Mouse (Mus musculus) retina, embryonic 14.5 days (tissue): Measurements from ENCODE around the gene Mrpl4.
"Not testable (repeated sequence)": the region's sequence is repeated elsewhere in the genome, so short reads cannot be mapped to it uniquely, and the experiment has no call there.

Experiments
- DNase-seq: peaks from one replicate; pipeline ENCODE4 v3.0.0-alpha.2; 2015; ENCODE audit warnings: low spot score

Mrpl4 gene

DNA sequence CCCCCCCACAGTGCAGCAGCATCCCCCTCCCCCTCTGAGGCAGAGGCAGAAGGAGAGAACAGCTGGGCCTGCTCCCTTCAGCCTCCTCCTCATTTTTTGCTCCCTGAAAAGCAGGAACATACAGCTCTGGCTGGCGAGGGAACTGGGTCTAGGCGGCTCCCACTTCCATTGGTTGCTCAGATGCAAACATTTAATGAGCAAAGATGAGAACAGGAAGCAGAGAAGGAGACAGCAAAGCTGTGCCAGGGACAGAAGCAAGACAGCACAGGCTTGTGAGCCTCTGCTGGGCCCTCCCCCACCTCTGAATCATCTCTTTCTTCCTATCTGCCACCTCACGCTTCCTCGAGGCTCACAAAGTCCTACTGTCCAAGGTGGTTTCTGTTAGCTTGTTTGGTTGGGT lies 38.8 kb downstream of the Mrpl4 start:
- DNase-seq: no peak

DNA sequence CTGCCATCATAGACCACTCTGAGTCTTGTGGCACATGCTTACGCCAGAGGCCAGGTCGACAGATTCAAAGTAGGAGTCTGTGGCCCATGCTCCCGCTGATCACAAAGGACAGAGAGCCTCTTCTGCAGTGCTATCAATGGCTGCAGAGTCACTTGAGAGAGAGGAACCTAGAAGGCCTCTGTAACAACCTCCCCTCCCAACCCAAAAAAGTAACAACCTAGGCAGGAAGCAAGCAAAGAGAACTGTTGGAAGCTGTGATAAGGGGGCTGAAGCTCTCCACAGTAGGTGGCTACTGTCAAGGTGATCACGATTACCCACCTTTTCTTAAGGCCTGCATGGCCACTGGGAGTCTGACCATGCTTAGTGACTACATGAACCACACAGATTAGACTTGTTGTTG lies 41.0 kb downstream of the Mrpl4 start:
- DNase-seq: no peak

DNA sequence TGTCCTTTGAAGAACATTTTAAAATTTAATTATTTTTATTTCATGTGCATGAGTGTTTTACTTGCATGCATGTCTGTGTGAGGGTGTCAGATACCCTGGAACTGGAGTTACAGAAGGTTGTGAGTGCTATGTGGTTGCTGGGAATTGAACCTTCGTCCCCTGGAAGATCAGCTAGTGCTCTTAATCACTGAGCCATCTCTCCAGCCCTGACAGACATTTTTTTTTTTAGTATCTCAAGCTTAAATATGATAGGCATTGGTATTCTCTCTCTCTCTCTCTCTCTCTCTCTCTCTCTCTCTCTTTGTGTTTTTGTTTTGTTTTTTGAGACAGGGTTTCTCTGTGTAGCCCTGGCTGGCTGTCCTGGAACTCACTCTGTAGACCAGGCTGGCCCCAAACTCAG lies 42.2 kb downstream of the Mrpl4 start:
- not testable (repeated sequence) for DNase-seq

DNA sequence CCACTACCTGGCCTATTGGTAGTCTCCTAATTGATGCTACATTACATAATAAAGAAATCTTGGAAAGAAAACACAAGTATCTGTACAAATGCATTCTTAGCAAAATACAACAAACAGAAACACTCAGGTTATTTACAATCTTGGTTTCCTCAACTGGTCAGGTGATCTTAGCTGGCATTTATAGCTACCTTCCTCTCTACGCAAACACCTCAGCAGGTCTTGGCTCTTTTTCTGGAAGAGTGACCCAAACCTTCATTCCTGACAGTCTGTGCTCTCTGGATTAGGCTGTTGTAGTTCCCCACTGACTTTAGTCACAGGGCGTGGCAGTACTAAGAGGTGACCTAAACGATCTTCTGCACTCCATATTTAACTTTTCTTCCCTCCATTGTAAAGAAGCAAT lies 42.7 kb downstream of the Mrpl4 start:
- no peak for DNase-seq

DNA sequence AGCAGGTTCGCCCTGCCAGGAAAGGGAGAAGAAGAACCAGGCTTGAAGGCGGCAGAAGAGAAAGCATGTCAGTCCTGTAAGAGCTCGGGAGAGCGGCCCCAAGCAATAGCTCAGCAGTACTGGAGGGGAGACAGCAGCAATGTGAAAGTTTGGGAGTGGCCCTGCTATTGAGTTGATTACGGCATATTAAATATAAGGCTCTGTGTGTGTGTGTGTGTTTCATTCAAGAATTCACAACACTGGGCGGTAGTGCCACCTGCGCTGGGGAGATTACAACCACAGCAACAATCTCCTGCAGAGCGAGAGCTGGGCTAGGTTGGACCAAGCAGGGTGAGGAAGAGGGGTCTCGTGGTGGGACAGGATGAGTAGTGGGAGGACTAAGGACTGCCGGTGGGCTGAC lies 49.0 kb downstream of the Mrpl4 start:
- DNase-seq: no peak
